Comparison of ENCODE assay signal across 9 mouse cellular contexts in the genomic region with DNA sequence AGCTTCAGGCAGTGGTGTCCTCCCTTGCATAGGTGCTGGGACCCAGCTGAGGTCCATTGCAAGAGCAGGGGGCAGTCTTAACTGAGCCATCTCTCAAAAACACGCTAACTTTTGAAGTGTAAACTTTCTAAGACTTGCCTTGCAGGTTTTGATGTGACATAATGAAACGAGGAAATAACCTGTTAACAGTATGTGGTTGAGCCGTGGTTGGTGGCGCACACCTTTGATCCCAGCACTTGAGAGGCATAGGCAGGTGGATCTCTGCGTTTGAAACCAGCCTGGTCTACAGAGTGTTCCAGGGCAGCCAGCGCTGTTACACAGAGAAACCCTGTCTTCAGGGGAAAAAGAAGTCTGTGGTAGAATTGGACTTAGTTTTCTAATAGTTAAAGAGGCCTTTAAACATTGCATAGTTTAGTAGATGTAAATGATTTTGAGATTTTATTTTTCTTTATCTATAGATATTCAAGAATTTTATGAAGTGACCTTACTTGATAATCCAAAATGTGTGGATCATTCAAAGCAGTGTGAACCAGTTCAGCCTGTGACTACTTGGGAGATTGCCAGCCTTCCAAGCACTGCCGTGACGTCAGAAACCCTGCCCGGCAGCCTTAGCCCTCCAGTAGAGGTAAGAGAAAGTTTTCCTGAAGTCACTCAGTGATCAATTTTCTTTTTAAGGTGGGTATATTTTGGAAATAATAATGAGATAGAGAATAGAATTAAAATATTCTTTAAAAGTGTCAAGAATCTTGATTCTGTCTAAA. TPM values are rescaled to one million over a fixed set of nuclear protein-coding genes. Genes with fewer than 3 reads are reported as not detected.
DNase-seq lines count a peak whose midpoint lies in the region; ATAC-seq and TF ChIP-seq lines count a peak whose summit lies in the region.
"Had no signal": no experiment of that assay in that cellular context is flagged by ENCODE, and none has a peak within 500 bp of the region (broad histone marks: within the 10 kb centered on the region; RNA-seq: fewer than 3 reads in every experiment).

No protein-coding gene starts in this region.

- WGBS in hindbrain, postnatal 0 days: 75% methylated on average over 9 of the region's 9 CpGs
- WGBS in hindbrain, embryonic 13.5 days: 91% methylated on average over 9 of the region's 9 CpGs
- 73% methylated on average over 9 of the region's 9 CpGs for WGBS in intestine, embryonic 15.5 days

- no peak for ATAC-seq in hindbrain, postnatal 0 days
- no peak for ATAC-seq in hindbrain, embryonic 13.5 days (ENCODE audit: low FRiP score)
- ATAC-seq in intestine, embryonic 15.5 days: peak; percentile 39; the same call in 1 of the 2 replicates

- DNase-seq in hindbrain, postnatal 0 days (ENCODE audit: low spot score): peak; percentile 17
- DNase-seq in adipocyte (ENCODE audit: low spot score): peak; percentile 36
- peak; percentile 65 for DNase-seq in lung, postnatal 36 days
- DNase-seq in Muller cell, postnatal 12 days (ENCODE audit: inconsistent ontology term): no peak
- DNase-seq in cerebellum, postnatal 36 days: no peak
- DNase-seq: retina, postnatal 1 day had no signal

- H3K4me2 ChIP-seq in hindbrain, postnatal 0 days (ENCODE audit: low read depth, low read length): no peak overlapping the region
- H3K4me2 ChIP-seq in hindbrain, embryonic 13.5 days: no peak overlapping the region
- H3K4me2 ChIP-seq in intestine, embryonic 15.5 days (replicated peaks): no peak overlapping the region

- no peaks in the 10 kb centered on the region for H3K36me3 ChIP-seq in hindbrain, postnatal 0 days (ENCODE audit: insufficient read depth, low read length)
- peaks cover 4% of the 10 kb centered on the region; the same call in 1 of the 2 replicates for H3K36me3 ChIP-seq in hindbrain, embryonic 13.5 days
- no peaks in the 10 kb centered on the region for H3K36me3 ChIP-seq in intestine, embryonic 15.5 days

- TF ChIP-seq CTCF in hindbrain, postnatal 0 days (IDR thresholded peaks at IDR 0.05; ENCODE audit: low read depth): no peak

- H3K27me3 ChIP-seq in hindbrain, postnatal 0 days (ENCODE audit: insufficient read depth, low read length): no peaks in the 10 kb centered on the region
- H3K27me3 ChIP-seq in hindbrain, embryonic 13.5 days: no peaks in the 10 kb centered on the region
- no peaks in the 10 kb centered on the region for H3K27me3 ChIP-seq in intestine, embryonic 15.5 days (replicated peaks)

- no peak overlapping the region for H3K4me3 ChIP-seq in hindbrain, postnatal 0 days (ENCODE audit: low read length)
- no peak overlapping the region for H3K4me3 ChIP-seq in hindbrain, embryonic 13.5 days
- H3K4me3 ChIP-seq in intestine, embryonic 15.5 days (replicated peaks): no peak overlapping the region
- H3K4me3 ChIP-seq: myocyte had no signal

- H3K9ac ChIP-seq in hindbrain, postnatal 0 days (replicated peaks; ENCODE audit: low read length): no peak overlapping the region
- H3K9ac ChIP-seq in hindbrain, embryonic 13.5 days: no peak overlapping the region
- no peak overlapping the region for H3K9ac ChIP-seq in intestine, embryonic 15.5 days

- no peaks in the 10 kb centered on the region for H3K9me3 ChIP-seq in hindbrain, postnatal 0 days (ENCODE audit: low read length)
- no peaks in the 10 kb centered on the region for H3K9me3 ChIP-seq in hindbrain, embryonic 13.5 days
- no peaks in the 10 kb centered on the region for H3K9me3 ChIP-seq in intestine, embryonic 15.5 days

- no peaks in the 10 kb centered on the region for H3K4me1 ChIP-seq in hindbrain, postnatal 0 days (ENCODE audit: insufficient read depth, low read length)
- H3K4me1 ChIP-seq in hindbrain, embryonic 13.5 days (replicated peaks): no peaks in the 10 kb centered on the region
- 0 out of 2 replicates have a peak, but pooled peaks cover 3% of the 10 kb centered on the region for H3K4me1 ChIP-seq in intestine, embryonic 15.5 days (replicated peaks)

- no peak overlapping the region for H3K27ac ChIP-seq in hindbrain, postnatal 0 days
- H3K27ac ChIP-seq in hindbrain, embryonic 13.5 days: no peak overlapping the region
- no peak overlapping the region for H3K27ac ChIP-seq in intestine, embryonic 15.5 days

RNA-seq across cellular contexts. Expression of gene Dlg1, which starts 20.6 kb away (rescaled TPM):
- 21.3 and 22.7 TPM in 2 replicates for total RNA-seq in hindbrain, postnatal 0 days (2014; rRNA removed)
- 11.3 and 11.4 TPM in 2 replicates for polyA plus RNA-seq in hindbrain, postnatal 0 days (2015; fragmentation: Nextera tagmentation; extraction: Ambion mirVana)
- polyA plus RNA-seq in hindbrain, embryonic 13.5 days (2015; fragmentation: Nextera tagmentation; extraction: Ambion mirVana): 11.9 and 12.6 TPM in 2 replicates
- polyA plus RNA-seq in intestine, embryonic 15.5 days (2015; fragmentation: Nextera tagmentation; extraction: Ambion mirVana): 18.6 and 19.0 TPM in 2 replicates

Comparison
In these comparisons a context has a peak if more than half of its experiments do, and no peak if none do; other contexts are left out.
1. DNase-seq: peak in hindbrain, postnatal 0 days (single experiment), adipocyte (single experiment) and lung, postnatal 36 days (single experiment); none in Muller cell, postnatal 12 days (single experiment) and cerebellum, postnatal 36 days (0 of 2).